Mouse (Mus musculus): ENCODE data around the gene Cacna2d4.

DNA sequence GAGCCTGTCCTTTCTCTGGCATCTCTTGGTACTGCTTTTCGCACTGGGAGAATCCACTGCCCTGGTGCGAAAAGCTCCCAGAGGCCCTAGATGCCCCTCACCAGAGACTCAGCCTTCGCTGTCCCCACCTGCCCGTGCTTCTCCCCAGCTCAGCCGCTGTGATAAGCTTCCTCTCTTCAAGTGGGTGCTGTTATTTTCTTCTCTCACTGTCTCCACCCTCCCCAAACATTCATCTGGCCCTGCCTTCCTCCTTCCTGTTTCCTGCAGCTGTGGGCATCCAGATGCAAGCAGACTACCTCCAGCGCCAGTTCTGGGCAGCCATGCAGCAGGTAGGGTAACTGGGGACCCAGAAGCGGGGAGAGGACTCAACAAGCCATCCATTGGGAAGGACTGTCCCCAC is 99.8 kb downstream of the Cacna2d4 start:
- TF ChIP-seq ZC3H11A (IDR thresholded peaks at IDR 0.05; ENCODE audit: borderline replicate concordance, low read depth, low read length) = no peak
- no peak for TF ChIP-seq CHD2 (IDR thresholded peaks at IDR 0.05; ENCODE audit: low read depth, low read length)
- no peak for TF ChIP-seq ZNF384 (IDR thresholded peaks at IDR 0.05; ENCODE audit: low read depth, low read length)

Measured in ES-E14 (cell line).